Mouse (Mus musculus): ENCODE results near the gene Eprs. TPM values are rescaled to one million over a fixed set of nuclear protein-coding genes. Genes with fewer than 3 reads are reported as not detected.
A peak's percentile ranks its signal among the peaks of the same experiment; 100 is the strongest.

Eprs gene
- total RNA-seq, 2 experiments from 2014 or later: 90.9 to 96.5 TPM

DNA sequence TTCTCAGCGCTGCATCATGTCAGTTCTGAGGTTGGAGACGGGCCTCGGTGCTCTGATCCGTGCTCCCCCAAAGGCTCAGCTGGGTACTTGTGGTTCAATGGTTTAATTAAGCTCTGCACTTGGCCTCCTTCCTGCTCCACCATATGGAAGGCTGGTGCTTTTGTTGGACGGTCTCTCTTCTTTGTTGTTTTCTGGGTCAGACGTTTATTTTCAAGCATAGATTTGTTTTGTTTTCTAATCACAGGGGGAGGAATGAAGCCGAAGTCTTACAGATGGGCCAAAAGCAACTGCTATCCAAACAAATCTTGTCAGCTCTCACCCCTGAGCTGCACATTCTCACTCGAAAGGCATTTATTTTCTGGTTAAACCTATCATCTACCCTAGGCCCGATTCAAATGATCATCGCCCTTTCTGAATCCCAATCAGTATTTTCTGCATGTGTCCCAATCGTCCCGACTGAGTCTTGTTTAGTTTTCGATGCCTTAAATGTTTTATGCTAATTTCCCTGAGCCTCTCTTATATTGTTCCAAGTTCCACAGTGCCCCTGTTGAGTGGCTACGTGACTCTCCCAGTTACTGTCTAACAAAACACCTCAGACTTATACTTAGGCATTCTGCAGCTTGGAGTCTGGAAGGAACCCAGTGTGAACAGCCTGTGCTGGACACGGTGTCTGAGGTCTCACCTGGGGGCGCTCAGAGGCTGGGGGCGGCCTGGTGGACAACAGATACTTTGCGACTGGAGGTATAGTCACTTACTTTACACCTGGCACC, 79.0 kb downstream of the Eprs start:
- peak; percentile 21 to 52 for DNase-seq (ENCODE audit: low spot score in 2 of 2)

DNA sequence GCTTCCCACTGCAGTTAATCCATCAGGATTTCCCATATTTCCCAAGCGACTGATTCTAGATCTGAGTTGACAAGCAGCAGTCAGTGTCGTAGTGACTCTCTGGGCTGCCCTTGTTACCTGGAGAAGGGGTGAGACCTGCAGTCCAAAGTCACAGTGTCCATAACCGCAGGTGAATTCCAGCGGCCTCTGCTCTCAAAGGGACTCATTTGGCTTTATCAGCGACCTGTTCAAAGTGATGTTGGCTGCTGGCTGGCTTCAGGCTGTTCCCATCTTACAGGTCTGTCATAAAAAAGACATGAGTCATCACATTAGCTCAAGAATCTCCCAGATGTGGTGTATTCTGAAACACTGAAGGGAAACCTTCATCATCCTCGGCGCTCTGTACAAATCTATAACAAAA, 86.1 kb downstream of the Eprs start:
- DNase-seq (ENCODE audit: low spot score in 2 of 2): no peak

DNA sequence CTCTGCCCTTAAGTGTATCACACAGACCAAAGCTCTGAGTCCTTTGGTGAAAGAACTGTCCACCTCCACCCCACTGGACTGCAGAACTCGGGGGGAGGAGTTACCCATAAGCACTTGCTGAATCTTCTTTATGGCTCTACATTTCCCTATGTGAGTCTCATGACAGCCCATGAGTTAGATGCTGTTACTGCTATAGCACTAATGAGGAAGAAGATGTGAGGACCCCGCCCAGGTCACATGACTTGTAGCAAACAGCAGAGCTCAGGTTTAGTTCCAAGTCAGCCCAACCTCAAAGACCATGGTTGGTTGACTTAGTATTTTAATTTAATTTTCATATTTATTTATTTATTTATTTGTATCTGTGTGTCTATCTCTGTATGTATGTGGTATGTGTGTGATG, 86.9 kb downstream of the Eprs start:
- no peak for DNase-seq (ENCODE audit: low spot score in 2 of 2)

- DNase-seq (ENCODE audit: low spot score in 2 of 2): no peak
These were observed 88.2 kb downstream of the Eprs start for GRCm38 (mm10) chr1:185451077-185451476.

DNA sequence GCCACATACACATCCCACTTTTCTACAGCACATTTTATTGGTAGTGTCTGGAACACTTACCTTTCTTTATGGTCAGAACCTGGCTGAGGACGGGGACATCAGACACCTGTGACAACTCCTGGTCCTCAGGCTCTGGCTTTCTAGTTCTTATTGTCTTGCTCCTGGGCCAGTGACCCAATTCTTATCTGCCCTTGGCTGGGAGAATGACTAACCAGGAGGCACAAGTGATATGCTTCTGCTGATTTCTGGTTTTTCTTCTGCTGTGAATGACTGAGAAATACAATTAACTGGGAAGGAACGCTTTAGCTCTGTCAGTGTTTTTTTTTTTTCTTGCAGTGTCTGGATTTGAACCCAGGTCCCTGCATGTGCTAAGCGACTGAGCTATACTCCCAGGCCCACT, 88.7 kb downstream of the Eprs start:
- no peak for DNase-seq (ENCODE audit: low spot score in 2 of 2)

DNA sequence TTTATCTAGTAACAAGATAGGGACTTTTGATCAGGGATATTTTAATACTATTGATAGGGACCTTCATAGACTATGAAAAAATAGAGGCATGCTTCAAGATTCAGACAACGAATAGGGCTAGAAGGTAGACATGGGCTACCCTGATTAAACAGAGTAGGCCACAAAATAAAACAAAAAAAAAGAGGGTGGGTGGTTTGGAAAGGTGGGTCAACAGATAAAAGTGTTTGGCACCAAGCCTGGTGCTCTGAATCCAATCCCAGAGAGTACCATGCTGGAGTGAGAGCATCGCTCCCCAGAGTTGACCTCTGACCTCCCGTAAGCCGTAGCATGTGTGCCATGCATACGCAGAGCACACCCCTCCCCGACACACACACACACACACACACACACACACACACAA, 89.6 kb downstream of the Eprs start:
- DNase-seq (ENCODE audit: low spot score in 2 of 2): no peak

GRCm38 (mm10) chr1:185454144-185454543, 91.3 kb downstream of the Eprs start:
- DNase-seq (ENCODE audit: low spot score in 2 of 2): no peak

DNA sequence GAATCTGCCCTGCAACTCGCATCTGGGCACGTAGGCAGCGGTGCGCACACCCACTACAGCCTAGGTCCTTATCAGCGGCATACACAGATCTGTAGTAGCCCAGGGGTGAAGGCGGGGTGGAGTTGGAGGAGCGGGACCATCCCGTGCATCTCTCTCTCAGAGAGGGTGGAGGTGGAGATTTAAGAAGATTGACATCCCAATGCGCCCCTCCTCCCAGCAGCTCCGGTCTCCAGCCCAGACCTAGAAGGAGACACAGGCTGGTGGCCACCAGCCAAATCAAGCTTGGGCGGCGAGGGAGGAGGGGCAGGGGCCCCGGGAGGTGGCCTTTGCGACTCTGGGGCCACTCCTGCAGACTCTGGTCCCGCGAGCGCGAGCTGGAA, 91.7 kb downstream of the Eprs start, which contains the start of gene Slc30a10:
TSS of gene Slc30a10 (plus strand) at position 274 of the 380 bp plus-strand sequence.
- DNase-seq (ENCODE audit: low spot score in 2 of 2): peak; percentile 60 to 76

DNA sequence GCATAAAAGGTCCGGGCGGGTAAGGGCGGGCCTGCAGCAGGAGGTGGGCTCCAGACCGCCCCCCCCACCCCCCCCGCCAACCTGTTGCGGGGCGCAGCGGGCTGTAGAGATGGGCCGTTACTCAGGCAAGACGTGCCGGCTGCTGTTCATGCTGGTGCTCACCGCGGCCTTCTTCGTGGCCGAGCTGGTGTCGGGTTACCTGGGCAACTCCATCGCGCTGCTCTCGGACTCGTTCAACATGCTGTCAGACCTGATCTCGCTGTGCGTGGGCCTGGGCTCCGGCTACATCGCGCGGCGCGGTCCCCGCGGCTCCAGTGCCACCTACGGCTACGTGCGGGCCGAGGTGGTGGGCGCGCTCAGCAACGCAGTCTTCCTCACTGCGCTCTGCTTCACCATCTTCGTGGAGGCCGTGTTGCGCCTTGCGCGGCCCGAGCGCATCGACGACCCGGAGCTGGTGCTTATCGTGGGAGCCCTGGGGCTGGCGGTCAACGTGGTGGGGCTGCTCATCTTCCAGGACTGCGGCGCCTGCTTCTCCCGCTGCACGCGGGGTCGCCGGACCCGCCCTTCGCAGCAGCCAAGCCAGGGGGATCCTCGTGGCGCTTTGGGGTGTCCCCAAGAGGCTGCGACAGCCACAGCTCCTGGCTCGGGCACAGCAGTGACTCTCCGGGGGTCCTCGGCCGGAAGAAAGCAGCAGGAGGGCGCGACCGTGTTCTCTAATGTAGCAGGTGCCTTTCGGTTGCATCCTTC, 92.3 kb downstream of the Eprs start:
- DNase-seq (ENCODE audit: low spot score in 2 of 2): peak; percentile 59 to 63

- no peak for DNase-seq (ENCODE audit: low spot score in 2 of 2)
These were observed 93.5 kb downstream of the Eprs start for GRCm38 (mm10) chr1:185456327-185456726.

DNA sequence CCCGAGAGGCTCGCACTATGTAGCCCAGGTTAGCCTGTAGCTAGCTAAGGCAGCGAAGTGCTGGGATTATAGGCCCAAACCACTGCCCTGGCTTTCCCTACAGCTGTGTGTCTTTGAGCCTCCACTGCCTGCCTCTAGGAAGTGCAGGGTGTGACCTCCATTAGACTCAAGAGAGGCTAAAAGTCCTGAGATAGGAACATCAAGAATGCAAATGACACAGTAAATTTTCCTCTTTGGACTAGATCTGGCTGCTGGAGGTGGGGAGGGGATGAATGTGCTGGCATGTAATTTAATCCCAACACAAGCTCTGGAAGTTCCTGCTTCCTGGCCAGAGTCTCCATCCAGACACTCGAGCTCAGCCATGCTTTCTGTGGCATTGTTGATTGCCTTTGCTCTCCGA, 97.3 kb downstream of the Eprs start:
- no peak for DNase-seq (ENCODE audit: low spot score in 2 of 2)

- no peak for DNase-seq (ENCODE audit: low spot score in 2 of 2)
These were observed 100.0 kb downstream of the Eprs start for GRCm38 (mm10) chr1:185462889-185463288.

DNA sequence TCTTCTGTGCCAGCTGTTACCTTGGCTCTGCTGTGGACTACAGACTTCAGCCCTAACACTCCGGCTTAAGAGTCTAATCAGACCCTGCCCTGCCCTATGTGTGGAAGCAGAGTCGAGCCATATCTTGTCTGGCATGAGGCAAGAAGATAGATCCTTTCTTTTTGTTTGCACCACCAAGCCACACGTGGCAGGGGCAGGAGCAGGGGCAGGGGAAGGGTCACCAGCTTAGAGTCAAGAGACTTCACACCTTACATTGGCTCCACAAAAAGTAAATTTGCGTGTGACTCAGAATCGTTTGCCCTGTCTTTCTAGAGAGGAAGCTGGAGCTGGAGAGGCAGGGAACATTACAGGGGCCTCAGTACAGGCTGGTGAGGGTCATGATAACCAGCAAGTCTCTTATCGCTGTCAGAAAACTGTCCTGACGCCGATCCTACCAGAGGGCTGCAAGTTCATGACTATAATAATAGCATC, 106.7 kb downstream of the Eprs start:
- no peak for DNase-seq (ENCODE audit: low spot score in 2 of 2)

DNA sequence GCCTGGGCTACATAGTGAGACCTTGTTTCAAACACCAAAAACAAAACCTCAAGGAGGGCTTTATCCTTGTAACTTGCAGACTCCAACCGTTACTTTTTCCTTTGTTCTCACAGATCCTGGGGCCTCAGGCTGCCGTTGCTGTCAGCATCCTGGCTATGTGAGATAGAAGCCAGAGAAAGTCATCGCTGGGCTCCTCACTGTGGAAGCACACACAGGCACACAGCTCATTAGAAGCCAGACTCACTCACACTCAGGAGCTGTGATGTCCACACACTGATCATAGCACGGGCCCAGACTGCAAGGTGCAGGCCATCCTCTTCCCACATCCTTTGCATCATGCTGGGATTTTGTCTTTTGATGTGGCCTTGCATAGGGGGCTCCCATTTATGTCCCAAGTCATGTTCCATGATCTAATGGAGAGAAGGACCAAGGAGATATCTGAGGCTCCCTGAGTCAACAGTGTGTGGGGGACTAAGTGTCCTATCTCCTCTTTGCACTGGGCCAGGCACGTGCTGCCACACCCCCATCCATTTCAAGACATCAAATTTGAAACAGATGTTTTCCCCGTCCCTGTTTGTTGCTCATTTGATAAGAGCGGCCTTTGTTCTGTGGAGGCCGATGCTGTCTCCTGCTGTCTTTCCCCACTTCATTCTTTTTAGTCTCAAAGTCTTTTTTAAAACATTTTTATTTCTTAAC, 109.3 kb downstream of the Eprs start:
- no peak for DNase-seq (ENCODE audit: low spot score in 2 of 2)

DNA sequence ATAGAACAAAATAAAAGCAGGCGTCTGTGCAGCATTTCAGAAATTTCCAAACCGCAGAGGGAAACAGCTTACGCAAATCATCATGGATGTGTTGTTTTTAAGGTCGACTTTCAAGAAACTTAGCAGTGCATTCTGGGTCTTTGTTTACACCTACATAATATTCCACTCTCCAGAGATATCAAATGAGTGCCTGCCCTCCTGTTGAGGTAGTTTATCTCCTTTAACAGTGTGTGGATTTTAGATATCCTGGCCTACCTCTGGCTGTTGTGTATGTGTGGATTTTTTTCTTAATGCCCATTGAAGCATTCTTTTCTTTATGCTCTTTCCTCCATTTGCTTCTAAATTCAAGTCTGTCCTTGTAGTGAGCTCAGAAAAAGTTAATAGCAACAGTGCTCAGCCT, 109.9 kb downstream of the Eprs start:
- no peak for DNase-seq (ENCODE audit: low spot score in 2 of 2)

DNA sequence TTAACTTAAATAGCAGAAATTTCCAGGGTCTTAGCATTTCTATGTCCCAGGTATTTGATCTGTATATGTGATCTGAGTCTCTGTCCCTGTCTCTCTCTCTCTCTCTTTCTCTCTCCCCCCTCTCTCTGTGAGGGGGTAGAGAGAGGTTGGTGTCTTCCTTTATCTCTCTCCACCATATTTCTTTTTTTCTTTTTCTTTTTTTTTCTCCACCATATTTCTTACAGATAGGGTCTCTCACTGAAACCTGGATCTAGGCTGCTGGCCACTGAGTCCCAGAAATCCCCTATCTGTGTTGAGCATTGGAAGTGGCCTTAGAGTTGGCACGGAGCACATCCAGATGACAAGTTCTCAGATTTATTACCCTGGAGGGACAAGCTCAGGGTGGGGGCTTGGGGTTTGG, 110.6 kb downstream of the Eprs start:
- DNase-seq (ENCODE audit: low spot score in 2 of 2): no peak

Small RNA genes within 50 kb of the gene (microRNA-seq; reads per million reads assigned to microRNA genes)
- 0.45 to 0.98 reads per million in 2 experiments for gene Mir194-1
- 0.39 to 1.6 reads per million in 2 experiments for gene Mir215

Other genes starting within 250 kb of the Eprs start
- gene Rab3gap2, start 158.9 kb upstream of the Eprs start, total RNA-seq (2021): 10 to 100 TPM; 54.6 to 58.5 TPM
- gene Iars2, start 33.6 kb upstream of the Eprs start, total RNA-seq (2021): 10 to 100 TPM; 30.2 to 35.5 TPM
- gene Bpnt1, start 30.9 kb upstream of the Eprs start, total RNA-seq (2021): 10 to 100 TPM; 65.9 to 70.0 TPM
- gene Slc30a10, start 91.8 kb downstream of the Eprs start, total RNA-seq (2021): 10 to 100 TPM; 16.7 to 19.0 TPM